Mouse (Mus musculus) small intestine, adult 2 months (tissue): ENCODE results near the gene Slc22a3. TPM values are rescaled to one million over a fixed set of nuclear protein-coding genes. Genes with fewer than 3 reads are reported as not detected.

Experiments
- H3K27ac ChIP-seq: fragments of 200-500 bp; 2 replicates; pipeline ENCODE4 v1.5.1; 2012; ENCODE audit warnings: low read depth, low read length, control low read depth, inconsistent platforms; ENCODE audit not compliant: insufficient read depth
- H3K27me3 ChIP-seq: fragments of 200-500 bp; 2 replicates; pipeline ENCODE4 v1.6.1; 2012; ENCODE audit warnings: mild to moderate bottlenecking, moderate library complexity, low read length, inconsistent platforms; ENCODE audit not compliant: control insufficient read depth, insufficient read depth
- H3K36me3 ChIP-seq: fragments of 200-500 bp; 2 replicates; pipeline ENCODE4 v1.6.1; 2012; ENCODE audit warnings: mild to moderate bottlenecking, low read length, control low read depth, inconsistent platforms; ENCODE audit not compliant: control insufficient read depth, insufficient read depth
- H3K4me1 ChIP-seq: fragments of 200-500 bp; 2 replicates; pipeline ENCODE4 v1.6.1; 2012; ENCODE audit warnings: low read length, inconsistent platforms, mixed read lengths; ENCODE audit not compliant: control insufficient read depth, insufficient read depth, insufficient read length
- H3K4me3 ChIP-seq: fragments of 200-500 bp; 2 replicates; pipeline ENCODE4 v1.5.1; 2012; ENCODE audit warnings: low read depth, mild to moderate bottlenecking, control low read depth, inconsistent platforms, low read length, moderate library complexity
- CTCF ChIP-seq: fragments of 200-500 bp; IDR thresholded peaks from 2 replicates; pipeline ENCODE4 v1.5.1; 2012; ENCODE audit warnings: low read depth, mild to moderate bottlenecking, control low read depth, inconsistent platforms, low read length, moderate library complexity, mixed read lengths; ENCODE audit not compliant: insufficient replicate concordance, insufficient read length; ENCODE audit errors: extremely low read depth
- POLR2A ChIP-seq: fragments of 200-500 bp; IDR thresholded peaks from 2 replicates; pipeline ENCODE4 v1.6.1; 2012; ENCODE audit warnings: low read depth, mild to moderate bottlenecking, control low read depth, inconsistent platforms, low read length, moderate library complexity
- WGBS: fragments of 180-500 bp; shearing (Covaris S2); methylation state at CpG from one replicate; pipeline ENCODE4 v1.1.7; 2018; 5-methylcytosine and 5-hydroxymethylcytosine counted together
- polyA plus RNA-seq: library from polyadenylated mRNA; depleted of rRNA; stranded (reverse); fragments of >200 nt; gene quantifications from 2 replicates; pipeline ENCODE4 v1.2.3, GENCODE M21; 2012

Gene Slc22a3
- polyA plus RNA-seq, 1 experiment, result 0.58 TPM

DNA sequence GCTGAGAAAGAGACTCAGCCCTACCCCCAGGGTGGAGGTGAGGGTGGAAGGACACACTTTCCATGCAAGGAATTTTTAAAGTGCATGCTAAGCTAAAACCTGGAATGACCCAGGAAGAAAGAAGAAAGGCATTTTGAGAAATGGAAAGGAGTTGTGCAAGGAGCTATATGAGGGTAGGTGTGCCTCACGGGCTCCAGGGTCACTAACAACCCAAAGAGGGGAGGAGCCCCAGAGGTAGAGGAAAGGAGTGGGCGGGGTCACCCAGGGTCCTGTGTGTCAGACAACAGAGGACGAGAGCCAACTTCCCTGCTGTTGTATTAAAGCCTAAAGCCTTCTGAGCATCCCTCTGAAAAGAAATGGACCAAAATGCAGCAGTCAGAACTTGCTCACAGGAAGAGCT, 11.9 kb downstream of the Slc22a3 start:
- Histone ChIP-seq H3K4me1 (no peaks in the 10 kb centered on the region), H3K36me3 (no peaks in the 10 kb centered on the region), H3K27ac (no peak overlapping the region), H3K4me3 (no peak overlapping the region), H3K27me3 (no peaks in the 10 kb centered on the region)
- no peak for TF ChIP-seq CTCF
- no peak for TF ChIP-seq POLR2A
- WGBS, result 21% methylated on average over 3 of the region's 3 CpGs

DNA sequence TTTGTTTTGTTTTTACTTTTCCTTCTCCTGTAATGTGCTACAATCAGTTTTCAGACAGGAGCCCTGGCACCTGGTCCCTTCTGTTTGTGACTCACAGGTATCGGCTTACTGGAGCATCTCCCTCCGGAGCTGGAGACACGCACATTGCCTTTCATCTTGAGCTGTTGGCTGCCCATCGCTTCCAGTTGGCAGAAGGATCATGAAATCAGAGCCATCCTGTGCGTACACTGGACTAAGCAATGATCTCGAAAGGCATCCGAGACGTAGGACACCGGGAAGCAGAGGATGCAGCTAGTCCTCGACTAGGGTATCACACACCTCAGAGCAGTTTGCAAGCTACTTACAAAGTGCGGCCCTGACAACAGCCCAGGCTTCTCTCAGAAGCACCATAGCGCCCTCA, 15.9 kb downstream of the Slc22a3 start:
- Histone ChIP-seq H3K4me3 (no peak overlapping the region), H3K27ac (no peak overlapping the region), H3K4me1 (no peaks in the 10 kb centered on the region), H3K27me3 (no peaks in the 10 kb centered on the region), H3K36me3 (no peaks in the 10 kb centered on the region)
- whole genome bisulfite sequencing, result 90% methylated on average over 12 of the region's 12 CpGs
- TF ChIP-seq CTCF (no peak), POLR2A (no peak)

DNA sequence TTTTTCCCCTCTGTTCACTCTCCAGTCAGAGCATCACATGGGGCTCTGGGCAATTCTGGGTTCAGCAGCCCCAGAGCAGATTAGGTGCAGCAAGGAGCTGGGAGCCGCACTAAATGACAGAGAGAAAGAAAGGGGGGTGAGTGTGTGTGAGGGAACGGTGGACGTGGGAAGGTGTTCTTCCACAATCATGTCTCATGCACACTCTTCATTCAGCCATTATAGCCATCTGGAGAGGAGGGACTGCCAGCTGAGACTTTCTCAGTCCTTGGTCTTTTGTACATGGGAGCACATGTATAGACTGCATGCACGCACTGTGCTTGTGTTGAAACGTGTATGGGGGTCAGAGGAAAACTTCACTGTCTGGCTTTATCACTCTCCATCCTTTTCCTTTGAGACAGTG, 17.6 kb downstream of the Slc22a3 start:
- H3K36me3 ChIP-seq, result no peaks in the 10 kb centered on the region
- H3K4me3 ChIP-seq, result no peak overlapping the region
- no peak overlapping the region for H3K27ac ChIP-seq
- no peak for TF ChIP-seq CTCF
- no peak for TF ChIP-seq POLR2A
- no peaks in the 10 kb centered on the region for H3K27me3 ChIP-seq
- 88% methylated on average over 5 of the region's 5 CpGs for WGBS
- H3K4me1 ChIP-seq, result 0 out of 2 replicates have a peak, but pooled peaks cover 1% of the 10 kb centered on the region

DNA sequence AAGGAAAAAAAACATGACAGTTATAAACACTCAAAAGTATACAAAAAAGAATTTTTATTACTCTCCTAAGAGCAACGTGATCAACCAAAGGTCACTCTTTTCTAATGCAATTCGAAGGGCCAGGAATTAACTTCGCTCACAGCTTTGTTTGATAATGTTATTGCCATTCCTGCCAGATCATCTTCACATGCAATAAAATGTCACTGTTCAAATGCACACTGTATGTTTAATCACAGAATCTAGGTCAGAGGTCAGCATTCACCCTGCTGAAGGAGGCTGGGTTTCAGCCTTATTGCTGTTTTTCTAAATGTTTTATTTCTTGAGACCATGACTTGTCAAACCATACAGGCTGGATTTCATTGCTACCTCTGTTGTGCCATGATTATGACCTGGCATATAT, 21.8 kb downstream of the Slc22a3 start:
- Histone ChIP-seq H3K4me1 (0 out of 2 replicates have a peak, but pooled peaks cover 1% of the 10 kb centered on the region), H3K27ac (no peak overlapping the region), H3K27me3 (no peaks in the 10 kb centered on the region), H3K36me3 (no peaks in the 10 kb centered on the region), H3K4me3 (no peak overlapping the region)
- WGBS, result 17% methylated on average over 3 of the region's 3 CpGs
- TF ChIP-seq CTCF (no peak), POLR2A (no peak)

DNA sequence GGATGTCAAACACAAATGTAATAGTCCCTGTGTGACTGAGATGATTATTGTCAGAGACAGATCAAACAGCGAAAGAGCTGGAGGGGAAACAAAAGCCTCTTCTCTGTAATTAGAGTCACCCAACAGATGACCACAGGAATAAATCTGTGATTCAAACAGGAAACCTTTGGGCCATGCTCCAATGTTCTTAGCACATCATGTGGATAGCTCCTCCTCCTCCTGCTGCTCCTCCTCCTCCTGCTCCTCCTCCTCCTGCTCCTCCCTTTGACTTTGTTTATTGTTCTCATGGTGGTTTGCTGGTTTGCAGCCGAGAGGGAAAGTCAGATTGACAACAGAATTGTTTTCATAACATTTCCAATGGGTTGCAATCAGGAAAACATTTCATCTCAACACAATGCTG, 28.1 kb downstream of the Slc22a3 start:
- Histone ChIP-seq H3K4me1 (no peaks in the 10 kb centered on the region), H3K4me3 (no peak overlapping the region), H3K27me3 (no peaks in the 10 kb centered on the region), H3K36me3 (no peaks in the 10 kb centered on the region), H3K27ac (no peak overlapping the region)
- TF ChIP-seq CTCF, result no peak
- TF ChIP-seq POLR2A, result no peak
- WGBS, result 48% methylated on average over 2 of the region's 2 CpGs

DNA sequence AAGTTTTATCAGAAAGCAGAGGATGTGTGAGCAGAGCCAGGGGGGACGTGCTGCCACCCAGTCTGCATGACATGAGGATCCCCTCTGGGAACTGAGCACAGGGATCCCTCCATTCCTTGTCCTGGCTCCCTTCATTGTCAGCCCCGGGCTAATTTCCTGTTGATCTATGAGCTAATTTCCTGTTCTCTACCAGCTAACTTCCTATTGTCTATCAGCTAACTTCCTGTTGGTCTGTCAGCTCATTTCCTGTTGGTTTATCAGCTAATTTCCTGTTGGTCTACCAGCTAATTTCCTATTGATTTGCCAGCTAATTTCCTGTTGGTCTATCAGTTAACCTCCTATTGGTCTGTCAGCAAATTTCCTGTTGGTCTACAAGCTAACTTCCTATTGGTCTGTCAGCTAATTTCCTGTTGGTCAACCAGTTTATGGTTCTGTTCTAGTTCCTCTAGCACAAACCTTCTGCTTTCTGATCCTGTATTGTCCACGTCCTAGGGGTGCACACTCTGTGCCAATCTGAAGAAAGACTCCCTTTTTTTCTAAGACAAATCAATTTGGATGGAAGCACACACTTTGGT, 32.9 kb downstream of the Slc22a3 start:
- 74% methylated on average over 3 of the region's 3 CpGs for WGBS
- H3K27me3 ChIP-seq, result no peaks in the 10 kb centered on the region
- no peaks in the 10 kb centered on the region for H3K36me3 ChIP-seq
- no peak overlapping the region for H3K27ac ChIP-seq
- TF ChIP-seq CTCF (no peak), POLR2A (no peak)
- no peaks in the 10 kb centered on the region for H3K4me1 ChIP-seq
- H3K4me3 ChIP-seq, result no peak overlapping the region

DNA sequence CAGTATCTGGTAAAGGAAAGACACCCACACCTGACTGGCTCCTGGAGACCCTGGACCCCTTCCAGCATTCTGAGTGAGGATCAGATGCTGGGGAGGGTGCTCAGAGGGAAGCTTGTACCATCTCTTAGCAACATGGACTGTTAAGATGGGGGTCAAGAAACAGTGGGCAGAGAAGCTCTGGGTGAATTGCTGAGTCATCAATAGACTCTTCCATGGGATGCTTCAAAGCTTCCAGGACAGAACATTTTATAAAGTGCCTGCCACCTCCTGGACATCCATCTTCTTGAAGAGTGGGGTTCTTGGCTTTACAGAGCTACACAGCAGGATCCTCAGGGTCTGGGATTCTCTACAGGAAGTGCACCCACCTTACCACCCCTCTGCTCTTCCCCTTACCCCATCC, 35.0 kb downstream of the Slc22a3 start:
- no peaks in the 10 kb centered on the region for H3K4me1 ChIP-seq
- H3K4me3 ChIP-seq, result no peak overlapping the region
- H3K27ac ChIP-seq, result no peak overlapping the region
- no peaks in the 10 kb centered on the region for H3K36me3 ChIP-seq
- TF ChIP-seq POLR2A, result no peak
- no peak for TF ChIP-seq CTCF
- no peaks in the 10 kb centered on the region for H3K27me3 ChIP-seq
